Mouse (Mus musculus): ENCODE measurements at regions not wholly inside any gene's neighbourhood (a gene's known extent, or its start where the extent isn't known, plus 50 kb on each side); places are given as distances from the start of the nearest gene placed in this dataset.

GRCm38 (mm10) chr10:120651845-120652244 lies 175.6 kb upstream of the Hmga2 start:
- no peaks in the 10 kb centered on the region for H3K36me3 ChIP-seq (ENCODE audit: control insufficient read depth, insufficient read depth)
- H3K4me3 ChIP-seq (ENCODE audit: insufficient read depth, poor library complexity, severe bottlenecking) = no peak overlapping the region
- H3K79me2 ChIP-seq (ENCODE audit: control insufficient read depth, insufficient read depth) = no peaks in the 10 kb centered on the region
- no peaks in the 10 kb centered on the region for H3K79me3 ChIP-seq (ENCODE audit: low read depth)
- TF ChIP-seq MAX (IDR thresholded peaks at IDR 0.05) (no peak), USF1 (IDR thresholded peaks at IDR 0.05; ENCODE audit: low read depth) (no peak), CEBPB (IDR thresholded peaks at IDR 0.05; ENCODE audit: low read depth) (no peak)
- H3ac ChIP-seq (ENCODE audit: control insufficient read depth, insufficient read length, low read depth) = no peak overlapping the region
- no peaks in the 10 kb centered on the region for H3K27me3 ChIP-seq (ENCODE audit: control insufficient read depth, insufficient read depth, insufficient read length)

- TF ChIP-seq MAX (IDR thresholded peaks at IDR 0.05) = no peak
- no peaks in the 10 kb centered on the region for H3K79me3 ChIP-seq (ENCODE audit: low read depth)
- H3K36me3 ChIP-seq (ENCODE audit: control insufficient read depth, insufficient read depth) = no peaks in the 10 kb centered on the region
- H3K79me2 ChIP-seq (ENCODE audit: control insufficient read depth, insufficient read depth) = no peaks in the 10 kb centered on the region
- H3K4me3 ChIP-seq (ENCODE audit: insufficient read depth, poor library complexity, severe bottlenecking) = no peak overlapping the region
- H3K27me3 ChIP-seq (ENCODE audit: control insufficient read depth, insufficient read depth, insufficient read length) = no peaks in the 10 kb centered on the region
- no peak overlapping the region for H3ac ChIP-seq (ENCODE audit: control insufficient read depth, insufficient read length, low read depth)
These were observed 174.1 kb upstream of the Hmga2 start for GRCm38 (mm10) chr10:120650336-120650735.

GRCm38 (mm10) chr10:120648741-120649140 lies 172.5 kb upstream of the Hmga2 start:
- Histone ChIP-seq H3K79me3 (ENCODE audit: low read depth) (no peaks in the 10 kb centered on the region), H3ac (ENCODE audit: control insufficient read depth, insufficient read length, low read depth) (no peak overlapping the region), H3K4me3 (ENCODE audit: insufficient read depth, poor library complexity, severe bottlenecking) (no peak overlapping the region), H3K36me3 (ENCODE audit: control insufficient read depth, insufficient read depth) (no peaks in the 10 kb centered on the region), H3K79me2 (ENCODE audit: control insufficient read depth, insufficient read depth) (no peaks in the 10 kb centered on the region), H3K27me3 (ENCODE audit: control insufficient read depth, insufficient read depth, insufficient read length) (no peaks in the 10 kb centered on the region)
- TF ChIP-seq FOSL1 (IDR thresholded peaks at IDR 0.05; ENCODE audit: insufficient read depth, low read length, poor library complexity, severe bottlenecking) = no peak
- TF ChIP-seq MYOG (IDR thresholded peaks at IDR 0.05; ENCODE audit: control insufficient read depth, extremely low read depth, insufficient read length) = no peak
- no peak for TF ChIP-seq MYOD1 (IDR thresholded peaks at IDR 0.05; ENCODE audit: control insufficient read depth, insufficient read length, low read depth)
- no peak for TF ChIP-seq CTCF (IDR thresholded peaks at IDR 0.05; ENCODE audit: control insufficient read depth, insufficient read depth, insufficient read length)
- TF ChIP-seq USF1 (IDR thresholded peaks at IDR 0.05; ENCODE audit: low read depth) = no peak
- no peak for TF ChIP-seq CEBPB (IDR thresholded peaks at IDR 0.05; ENCODE audit: low read depth)
- TF ChIP-seq MAX (IDR thresholded peaks at IDR 0.05) = no peak

- Histone ChIP-seq H3K4me3 (ENCODE audit: insufficient read depth, poor library complexity, severe bottlenecking) (no peak overlapping the region), H3K79me2 (ENCODE audit: control insufficient read depth, insufficient read depth) (no peaks in the 10 kb centered on the region), H3K27me3 (ENCODE audit: control insufficient read depth, insufficient read depth, insufficient read length) (no peaks in the 10 kb centered on the region), H3K79me3 (ENCODE audit: low read depth) (no peaks in the 10 kb centered on the region), H3ac (ENCODE audit: control insufficient read depth, insufficient read length, low read depth) (no peak overlapping the region), H3K36me3 (ENCODE audit: control insufficient read depth, insufficient read depth) (no peaks in the 10 kb centered on the region)
- TF ChIP-seq MYOD1 (IDR thresholded peaks at IDR 0.05; ENCODE audit: control insufficient read depth, insufficient read length, low read depth) = no peak
- no peak for TF ChIP-seq USF1 (IDR thresholded peaks at IDR 0.05; ENCODE audit: low read depth)
- TF ChIP-seq MAX (IDR thresholded peaks at IDR 0.05) = no peak
- TF ChIP-seq FOSL1 (IDR thresholded peaks at IDR 0.05; ENCODE audit: insufficient read depth, low read length, poor library complexity, severe bottlenecking) = no peak
- no peak for TF ChIP-seq CEBPB (IDR thresholded peaks at IDR 0.05; ENCODE audit: low read depth)
- TF ChIP-seq MYOG (IDR thresholded peaks at IDR 0.05; ENCODE audit: control insufficient read depth, extremely low read depth, insufficient read length) = no peak
- TF ChIP-seq CTCF (IDR thresholded peaks at IDR 0.05; ENCODE audit: control insufficient read depth, insufficient read depth, insufficient read length) = no peak
These were observed 171.8 kb upstream of the Hmga2 start for GRCm38 (mm10) chr10:120648031-120648430.

GRCm38 (mm10) chr10:120647323-120647722 lies 171.1 kb upstream of the Hmga2 start:
- Histone ChIP-seq H3ac (ENCODE audit: control insufficient read depth, insufficient read length, low read depth) (no peak overlapping the region), H3K4me3 (ENCODE audit: insufficient read depth, poor library complexity, severe bottlenecking) (no peak overlapping the region), H3K27me3 (ENCODE audit: control insufficient read depth, insufficient read depth, insufficient read length) (no peaks in the 10 kb centered on the region), H3K79me3 (ENCODE audit: low read depth) (no peaks in the 10 kb centered on the region), H3K79me2 (ENCODE audit: control insufficient read depth, insufficient read depth) (no peaks in the 10 kb centered on the region), H3K36me3 (ENCODE audit: control insufficient read depth, insufficient read depth) (no peaks in the 10 kb centered on the region)
- TF ChIP-seq CTCF (IDR thresholded peaks at IDR 0.05; ENCODE audit: control insufficient read depth, insufficient read depth, insufficient read length) (no peak), FOSL1 (IDR thresholded peaks at IDR 0.05; ENCODE audit: insufficient read depth, low read length, poor library complexity, severe bottlenecking) (no peak), MAX (IDR thresholded peaks at IDR 0.05) (no peak), MYOG (IDR thresholded peaks at IDR 0.05; ENCODE audit: control insufficient read depth, extremely low read depth, insufficient read length) (no peak), CEBPB (IDR thresholded peaks at IDR 0.05; ENCODE audit: low read depth) (no peak), MYOD1 (IDR thresholded peaks at IDR 0.05; ENCODE audit: control insufficient read depth, insufficient read length, low read depth) (no peak), USF1 (IDR thresholded peaks at IDR 0.05; ENCODE audit: low read depth) (no peak)

- H3K4me3 ChIP-seq (ENCODE audit: insufficient read depth, poor library complexity, severe bottlenecking) = no peak overlapping the region
These were observed 170.6 kb upstream of the Hmga2 start for GRCm38 (mm10) chr10:120646862-120647311.

More at GRCm38 (mm10) chr10:120646862-120647311, 170.6 kb upstream of the Hmga2 start:
- peak overlapping the region; percentile 34 for H3ac ChIP-seq (ENCODE audit: control insufficient read depth, insufficient read length, low read depth)
- H3K27me3 ChIP-seq (ENCODE audit: control insufficient read depth, insufficient read depth, insufficient read length) = no peaks in the 10 kb centered on the region
- no peaks in the 10 kb centered on the region for H3K36me3 ChIP-seq (ENCODE audit: control insufficient read depth, insufficient read depth)
- H3K79me3 ChIP-seq (ENCODE audit: low read depth) = no peaks in the 10 kb centered on the region
- H3K79me2 ChIP-seq (ENCODE audit: control insufficient read depth, insufficient read depth) = no peaks in the 10 kb centered on the region
- TF ChIP-seq CEBPB (IDR thresholded peaks at IDR 0.05; ENCODE audit: low read depth) = no peak
- no peak for TF ChIP-seq USF1 (IDR thresholded peaks at IDR 0.05; ENCODE audit: low read depth)
- TF ChIP-seq MYOD1 (IDR thresholded peaks at IDR 0.05; ENCODE audit: control insufficient read depth, insufficient read length, low read depth) = no peak
- no peak for TF ChIP-seq FOSL1 (IDR thresholded peaks at IDR 0.05; ENCODE audit: insufficient read depth, low read length, poor library complexity, severe bottlenecking)
- no peak for TF ChIP-seq MAX (IDR thresholded peaks at IDR 0.05)
- no peak for TF ChIP-seq MYOG (IDR thresholded peaks at IDR 0.05; ENCODE audit: control insufficient read depth, extremely low read depth, insufficient read length)
- TF ChIP-seq CTCF (IDR thresholded peaks at IDR 0.05; ENCODE audit: control insufficient read depth, insufficient read depth, insufficient read length) = no peak
